Mouse (Mus musculus) heart, embryonic 16.5 days (tissue): ENCODE measurements around the gene Zcrb1. TPM values are rescaled to one million over a fixed set of nuclear protein-coding genes. Genes with fewer than 3 reads are reported as not detected.
"Not testable (repeated sequence)": the region's sequence is repeated elsewhere in the genome, so short reads cannot be mapped to it uniquely, and the experiment has no call there.

Experiments
- ATAC-seq: fragments of 200-750 bp; cut with Nextera tagmentation; replicated peaks from 2 replicates; pipeline ENCODE4 v1.8.0; 2017; ENCODE audit warnings: moderate number of reproducible peaks; ENCODE audit not compliant: insufficient read depth, low FRiP score; ENCODE audit errors: extremely low read depth
- H3K27ac ChIP-seq: fragments of 300-500 bp; sonication (generic); 2 replicates; pipeline ENCODE4 v1.5.1; 2014; ENCODE audit warnings: mild to moderate bottlenecking, low read length, control low read depth, moderate library complexity
- H3K27me3 ChIP-seq: fragments of 300-500 bp; sonication (generic); 2 replicates; pipeline ENCODE4 v1.6.1; 2014; ENCODE audit warnings: low read length, mixed read lengths; ENCODE audit not compliant: control insufficient read depth, insufficient read depth
- H3K36me3 ChIP-seq: fragments of 300-500 bp; sonication (generic); 2 replicates; pipeline ENCODE4 v1.6.1; 2014; ENCODE audit not compliant: control insufficient read depth, insufficient read depth
- H3K4me1 ChIP-seq: fragments of 300-500 bp; sonication (generic); 2 replicates; pipeline ENCODE4 v1.6.1; 2014; ENCODE audit warnings: low read length, mixed read lengths; ENCODE audit not compliant: control insufficient read depth, insufficient read depth
- H3K4me2 ChIP-seq: fragments of 300-500 bp; sonication (generic); 2 replicates; pipeline ENCODE4 v1.6.1; 2014; ENCODE audit warnings: low read depth, mild to moderate bottlenecking, control low read depth, low read length
- H3K4me3 ChIP-seq: fragments of 300-500 bp; sonication (generic); 2 replicates; pipeline ENCODE4 v1.5.1; 2014; ENCODE audit warnings: mild to moderate bottlenecking, control low read depth, low read length
- H3K9ac ChIP-seq: fragments of 300-500 bp; sonication (generic); 2 replicates; pipeline ENCODE4 v1.6.1; 2014; ENCODE audit warnings: low read length, control low read depth
- H3K9me3 ChIP-seq: fragments of 300-500 bp; sonication (generic); replicated peaks from 2 replicates; pipeline ENCODE4 v1.6.1; 2016; ENCODE audit warnings: low read length; ENCODE audit not compliant: control insufficient read depth
- WGBS: fragments of 180-500 bp; shearing (Covaris S2); extraction: QIAGEN DNeasy Blood & Tissue Kit; methylation state at CpG from one replicate; pipeline ENCODE4 v1.1.7; 2014; 5-methylcytosine and 5-hydroxymethylcytosine counted together
- polyA plus RNA-seq: library from polyadenylated mRNA; unstranded; fragments of >200 nt; fragmentation: Nextera tagmentation; extraction: Ambion mirVana; gene quantifications from 2 replicates; pipeline ENCODE4 v1.2.1, GENCODE M21; 2015

Zcrb1 gene
- polyA plus RNA-seq, 1 experiment from 2014 or later, result 114 TPM

DNA sequence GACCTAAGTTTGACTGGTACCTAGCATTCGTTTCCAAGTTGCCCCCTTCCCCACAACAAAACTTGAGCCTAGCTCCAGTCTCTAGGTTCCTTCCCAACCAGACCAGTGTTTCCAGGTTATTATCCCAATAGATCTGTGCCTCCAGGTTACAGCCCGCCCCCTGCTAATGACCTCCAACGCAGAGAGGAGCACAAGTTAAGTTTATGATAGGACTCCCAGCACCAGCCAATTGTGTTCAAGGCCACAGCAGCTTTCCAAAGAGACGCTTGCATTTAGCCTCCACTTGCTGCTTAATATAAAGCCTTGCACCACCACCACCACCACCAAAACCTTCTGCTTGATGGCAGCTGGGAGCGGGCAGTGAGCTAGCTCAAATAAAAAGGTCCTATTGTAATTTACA is 16.8 kb downstream of the Zcrb1 start:
- Histone ChIP-seq H3K9me3 (no peaks in the 10 kb centered on the region), H3K4me3 (no peak overlapping the region), H3K4me1 (no peaks in the 10 kb centered on the region), H3K27ac (no peak overlapping the region), H3K4me2 (no peak overlapping the region), H3K36me3 (peaks cover 10% of the 10 kb centered on the region), H3K9ac (no peak overlapping the region), H3K27me3 (no peaks in the 10 kb centered on the region)
- 59% methylated on average over 5 of the region's 5 CpGs for WGBS
- no peak for ATAC-seq

DNA sequence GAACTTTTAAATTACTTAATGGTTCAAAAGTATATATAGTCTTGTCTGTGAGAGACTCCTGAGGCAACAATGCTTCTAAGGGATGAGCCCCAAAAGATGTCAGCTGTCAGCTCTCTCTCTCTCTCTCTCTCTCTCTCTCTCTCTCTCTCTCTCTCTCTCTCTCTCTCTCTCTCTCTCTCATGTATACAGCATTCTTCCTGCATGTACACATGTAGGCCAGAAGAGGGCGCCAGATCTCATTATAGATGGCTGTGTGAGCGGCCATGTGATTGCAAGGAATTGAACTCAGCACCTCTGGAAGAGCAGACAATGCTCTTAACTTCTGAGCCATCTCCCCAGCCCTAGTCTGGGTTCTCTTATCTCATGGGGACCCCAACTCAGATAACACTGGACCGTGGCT is 19.0 kb downstream of the Zcrb1 start:
- no peak overlapping the region for H3K27ac ChIP-seq
- H3K4me1 ChIP-seq, result no peaks in the 10 kb centered on the region
- no peak overlapping the region for H3K9ac ChIP-seq
- 73% methylated on average over 3 of the region's 3 CpGs for WGBS
- H3K4me3 ChIP-seq, result no peak overlapping the region
- H3K36me3 ChIP-seq, result peaks cover 2% of the 10 kb centered on the region; the same call in 1 of the 2 replicates
- H3K27me3 ChIP-seq, result no peaks in the 10 kb centered on the region
- no peaks in the 10 kb centered on the region for H3K9me3 ChIP-seq
- ATAC-seq, result no peak
- H3K4me2 ChIP-seq, result no peak overlapping the region

DNA sequence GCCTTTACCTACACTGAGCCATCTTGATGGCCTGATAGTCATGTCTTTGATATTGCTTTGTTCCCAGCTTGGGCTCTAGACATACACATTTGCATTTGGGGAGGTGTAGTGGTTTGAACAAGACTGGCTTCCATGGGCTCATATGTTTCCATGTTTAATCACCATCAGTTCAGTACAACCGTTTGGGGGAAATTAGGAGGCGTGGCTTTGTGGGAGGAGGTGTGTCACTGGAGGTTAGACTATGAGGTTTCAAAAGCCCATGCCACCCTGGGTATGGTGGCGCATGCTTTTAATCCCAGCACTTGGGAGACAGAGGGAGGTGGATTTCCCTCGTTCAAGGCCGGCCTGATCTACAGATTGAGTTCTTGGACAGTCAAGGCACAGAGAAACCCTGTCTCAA is 22.4 kb downstream of the Zcrb1 start:
- 87% methylated on average over 5 of the region's 5 CpGs for WGBS
- H3K27ac ChIP-seq, result no peak overlapping the region
- H3K27me3 ChIP-seq, result no peaks in the 10 kb centered on the region
- ATAC-seq, result no peak
- no peaks in the 10 kb centered on the region for H3K4me1 ChIP-seq
- H3K4me2 ChIP-seq, result no peak overlapping the region
- no peak overlapping the region for H3K4me3 ChIP-seq
- no peaks in the 10 kb centered on the region for H3K36me3 ChIP-seq
- no peak overlapping the region for H3K9ac ChIP-seq
- no peaks in the 10 kb centered on the region for H3K9me3 ChIP-seq

DNA sequence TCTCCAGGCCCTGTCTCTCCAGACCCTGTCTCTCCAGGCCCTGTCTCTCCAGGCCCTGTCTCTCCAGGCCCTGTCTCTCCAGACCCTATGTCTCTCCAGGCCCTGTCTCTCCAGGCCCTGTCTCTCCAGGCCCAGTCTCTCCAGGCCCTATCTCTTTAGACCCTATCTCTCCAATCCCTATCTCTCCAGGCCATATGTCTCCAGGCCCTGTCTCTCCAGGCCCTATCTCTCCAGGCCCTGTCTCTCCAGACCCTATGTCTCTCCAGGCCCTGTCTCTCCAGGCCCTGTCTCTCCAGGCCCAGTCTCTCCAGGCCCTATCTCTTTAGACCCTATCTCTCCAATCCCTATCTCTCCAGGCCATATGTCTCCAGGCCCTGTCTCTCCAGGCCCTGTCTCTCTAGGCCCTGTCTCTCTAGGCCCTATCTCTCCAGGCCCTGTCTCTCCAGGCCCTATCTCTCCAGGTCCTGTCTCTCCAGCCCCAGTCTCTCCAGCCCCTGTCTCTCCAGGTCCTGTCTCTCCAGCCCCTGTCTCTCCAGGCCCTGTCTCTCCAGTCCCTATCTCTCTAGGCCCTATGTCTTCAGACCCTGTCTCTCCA is 25.5 kb downstream of the Zcrb1 start:
- not testable (repeated sequence) for H3K36me3 ChIP-seq, H3K9me3 ChIP-seq, ATAC-seq, H3K4me3 ChIP-seq, H3K4me2 ChIP-seq, H3K27me3 ChIP-seq, H3K4me1 ChIP-seq, H3K27ac ChIP-seq, H3K9ac ChIP-seq

DNA sequence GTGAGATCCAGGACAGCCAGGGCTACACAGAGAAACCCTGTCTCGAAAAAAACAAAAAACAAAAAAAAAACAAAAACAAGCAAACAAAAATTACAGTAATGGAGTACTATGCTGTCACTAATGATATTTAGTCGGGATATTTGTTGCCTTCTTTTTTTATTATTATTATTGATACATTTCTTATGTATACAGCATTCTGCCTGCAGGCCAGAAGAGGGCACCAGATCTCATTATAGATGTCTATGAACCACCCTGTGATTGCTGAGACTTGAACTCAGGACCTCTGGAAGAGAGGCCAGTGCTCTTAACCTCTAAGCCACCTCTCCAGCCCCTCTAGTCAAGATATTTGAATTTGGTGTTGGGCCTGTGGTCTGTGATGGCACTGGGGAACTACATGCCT is 26.3 kb downstream of the Zcrb1 start:
- Histone ChIP-seq H3K9me3 (no peaks in the 10 kb centered on the region), H3K4me1 (no peaks in the 10 kb centered on the region), H3K27me3 (no peaks in the 10 kb centered on the region), H3K27ac (no peak overlapping the region), H3K36me3 (no peaks in the 10 kb centered on the region), H3K9ac (no peak overlapping the region), H3K4me2 (no peak overlapping the region), H3K4me3 (no peak overlapping the region)
- no peak for ATAC-seq
- 78% methylated on average over 2 of the region's 2 CpGs for WGBS

DNA sequence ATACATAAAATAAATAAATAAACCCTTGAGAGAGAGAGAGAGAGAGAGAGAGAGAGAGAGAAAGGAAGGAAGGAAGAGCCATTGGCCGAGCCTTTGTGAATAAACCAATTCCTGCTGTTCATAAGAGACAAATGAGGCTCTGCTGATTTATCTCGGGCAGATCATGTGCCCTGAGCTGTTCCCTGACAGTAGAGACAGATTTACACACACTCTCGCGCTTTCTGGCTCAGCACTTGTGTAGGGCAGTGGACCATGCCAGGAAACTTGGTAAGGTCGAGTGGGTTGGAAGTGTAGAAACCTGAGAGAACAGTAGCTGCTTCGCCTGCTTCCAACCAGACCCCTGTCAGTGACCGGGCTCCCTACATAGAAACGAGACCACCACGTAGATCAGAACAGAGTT is 29.6 kb downstream of the Zcrb1 start:
- H3K4me3 ChIP-seq, result no peak overlapping the region
- H3K9me3 ChIP-seq, result no peaks in the 10 kb centered on the region
- H3K27ac ChIP-seq, result no peak overlapping the region
- H3K36me3 ChIP-seq, result no peaks in the 10 kb centered on the region
- no peaks in the 10 kb centered on the region for H3K27me3 ChIP-seq
- no peak overlapping the region for H3K4me2 ChIP-seq
- H3K4me1 ChIP-seq, result no peaks in the 10 kb centered on the region
- no peak overlapping the region for H3K9ac ChIP-seq
- ATAC-seq, result no peak
- WGBS, result 56% methylated on average over 9 of the region's 9 CpGs

DNA sequence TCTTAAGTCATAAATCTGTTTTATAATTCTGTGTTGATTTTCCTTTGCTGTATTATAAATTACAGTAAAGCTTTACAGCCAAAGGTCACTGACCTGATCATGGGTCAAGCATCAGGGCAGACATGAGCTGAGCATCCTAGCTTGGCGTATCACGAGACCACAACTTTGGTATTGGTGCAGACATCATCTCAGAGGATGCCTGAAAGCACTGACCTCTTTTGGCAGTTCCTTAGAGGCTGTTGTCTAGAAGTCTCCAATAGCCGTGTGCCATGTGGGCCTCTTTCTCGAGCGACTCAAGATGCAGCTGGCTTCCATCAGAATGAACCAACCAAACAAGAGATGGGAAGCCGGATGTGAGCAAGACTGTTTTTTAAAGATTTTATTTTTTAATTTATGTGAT is 32.6 kb downstream of the Zcrb1 start:
- H3K9me3 ChIP-seq, result no peaks in the 10 kb centered on the region
- no peak overlapping the region for H3K9ac ChIP-seq
- no peak overlapping the region for H3K27ac ChIP-seq
- no peak overlapping the region for H3K4me3 ChIP-seq
- no peak for ATAC-seq
- H3K4me2 ChIP-seq, result no peak overlapping the region
- no peaks in the 10 kb centered on the region for H3K27me3 ChIP-seq
- no peaks in the 10 kb centered on the region for H3K4me1 ChIP-seq
- 84% methylated on average over 6 of the region's 6 CpGs for WGBS
- H3K36me3 ChIP-seq, result no peaks in the 10 kb centered on the region

DNA sequence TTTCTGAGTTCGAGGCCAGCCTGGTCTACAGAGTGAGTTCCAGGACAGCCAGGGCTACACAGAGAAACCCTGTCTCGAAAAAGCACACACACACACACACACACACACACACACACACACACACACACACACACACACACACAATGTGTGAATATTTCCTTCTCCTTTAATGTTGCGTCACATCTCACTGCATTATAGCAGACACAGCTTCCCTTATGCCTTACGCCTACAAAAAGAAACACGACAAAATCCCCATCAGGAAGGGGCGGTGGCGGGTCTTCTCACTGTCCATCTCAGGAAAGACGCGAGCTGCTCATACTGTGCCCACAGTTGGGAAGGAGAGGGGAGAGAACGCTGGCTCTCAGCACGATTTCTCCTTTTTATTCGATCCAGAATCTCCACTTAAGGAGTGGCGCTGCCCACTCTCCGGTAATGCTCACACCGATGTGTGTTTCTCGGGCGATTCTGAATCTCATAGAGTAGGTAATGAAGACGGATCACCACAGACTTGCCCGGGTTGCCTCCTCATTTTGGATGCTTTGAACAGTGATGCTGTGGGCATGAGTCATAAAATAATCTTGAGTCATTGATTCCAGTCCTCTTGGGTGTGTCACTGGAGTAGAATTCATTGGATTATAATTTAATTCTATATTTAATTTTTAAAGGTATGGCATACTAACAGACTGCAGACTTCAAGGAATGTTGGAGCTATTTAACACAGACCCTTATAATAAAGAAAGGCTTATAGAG is 39.6 kb downstream of the Zcrb1 start:
- Histone ChIP-seq H3K4me1 (no peaks in the 10 kb centered on the region), H3K9me3 (no peaks in the 10 kb centered on the region), H3K27ac (no peak overlapping the region), H3K4me2 (no peak overlapping the region), H3K4me3 (no peak overlapping the region), H3K36me3 (no peaks in the 10 kb centered on the region), H3K9ac (no peak overlapping the region), H3K27me3 (no peaks in the 10 kb centered on the region)
- no peak for ATAC-seq
- 89% methylated on average over 19 of the region's 19 CpGs for WGBS

DNA sequence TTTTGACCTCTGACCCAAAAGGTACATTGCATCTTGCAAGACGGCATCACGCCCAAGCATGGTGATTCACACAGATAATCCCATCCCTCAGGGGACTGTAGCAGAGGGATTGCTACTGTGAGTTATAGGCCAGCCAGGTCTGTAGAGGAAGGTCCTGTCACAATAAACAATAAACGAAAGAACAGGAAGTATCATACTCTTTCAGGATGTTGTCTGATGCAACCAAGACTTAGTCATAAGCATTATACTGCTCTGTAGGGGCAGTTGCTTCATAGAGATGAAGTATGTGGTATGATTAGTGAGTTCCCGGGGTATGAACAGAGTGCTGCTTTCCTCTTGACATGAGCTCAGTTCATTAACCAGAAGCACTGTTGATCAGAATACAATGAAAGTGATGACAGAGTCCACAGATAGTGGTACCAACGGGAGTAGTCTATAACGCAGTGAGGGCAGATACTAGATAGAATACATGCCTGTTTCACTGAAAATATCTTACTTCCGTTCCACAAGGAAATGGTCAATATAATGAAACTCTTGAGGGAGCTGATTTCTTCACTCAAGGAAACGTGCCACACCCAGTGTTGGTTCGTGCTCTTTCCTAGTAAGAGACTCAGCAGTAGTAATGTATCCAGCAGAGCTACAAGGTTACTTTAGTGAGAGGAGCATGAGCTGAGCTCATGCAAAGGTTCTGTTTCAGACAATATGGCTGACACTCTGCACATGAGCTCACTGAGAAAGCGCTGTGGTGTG is 57.3 kb downstream of the Zcrb1 start:
- no peak overlapping the region for H3K4me2 ChIP-seq
- no peak overlapping the region for H3K9ac ChIP-seq
- H3K27me3 ChIP-seq, result no peaks in the 10 kb centered on the region
- H3K9me3 ChIP-seq, result no peaks in the 10 kb centered on the region
- no peaks in the 10 kb centered on the region for H3K36me3 ChIP-seq
- H3K27ac ChIP-seq, result no peak overlapping the region
- WGBS, result 57% methylated on average over 10 of the region's 10 CpGs
- ATAC-seq, result no peak
- H3K4me1 ChIP-seq, result no peaks in the 10 kb centered on the region
- no peak overlapping the region for H3K4me3 ChIP-seq
